Mouse (Mus musculus) CH12.LX (cell line): ENCODE measurements at regions not wholly inside any gene's neighbourhood (a gene's known extent, or its start where the extent isn't known, plus 50 kb on each side); places are given as distances from the start of the nearest gene placed in this dataset.

ENCODE experiments used
- DNase-seq: peaks from one replicate; pipeline ENCODE4 v3.0.0-alpha.2; 2013; ENCODE audit errors: extremely low read depth
- H3K27ac ChIP-seq: 2 replicates; pipeline ENCODE4 v1.5.1; 2012; ENCODE audit warnings: low read depth, mild to moderate bottlenecking, control low read depth, moderate library complexity; ENCODE audit not compliant: insufficient read depth
- H3K27me3 ChIP-seq: replicated peaks from 2 replicates; pipeline ENCODE3; 2012; ENCODE audit warnings: inconsistent platforms
- H3K36me3 ChIP-seq, 2 experiments: replicated peaks in 1 of 2; 2 replicates each; pipeline versions ENCODE3 to v1.6.1; 2012; ENCODE audit warnings: inconsistent platforms in 1 of 2, low read length in 1 of 2, mild to moderate bottlenecking in 1 of 2, mixed read lengths in 1 of 2, moderate library complexity in 1 of 2; ENCODE audit not compliant: control insufficient read depth in 1 of 2, insufficient read depth in 1 of 2
- H3K4me1 ChIP-seq, 2 experiments: 2 replicates each; pipeline ENCODE4 v1.6.1; 2012; ENCODE audit warnings: inconsistent platforms in 1 of 2, moderate library complexity in 1 of 2; ENCODE audit not compliant: insufficient read depth in 2 of 2, control insufficient read depth in 1 of 2
- H3K4me2 ChIP-seq: 2 replicates; pipeline ENCODE4 v1.6.1; 2012; ENCODE audit warnings: low read depth, mild to moderate bottlenecking, control low read depth; ENCODE audit not compliant: poor library complexity, insufficient read depth, severe bottlenecking
- H3K4me3 ChIP-seq, 3 experiments: fragments of 150-350 bp in 1 of 3; sonication (generic) in 1 of 3; replicated peaks in 1 of 3; 2 replicates each; pipeline versions ENCODE3 to v1.5.1; 2011 to 2012; ENCODE audit warnings: low read depth in 2 of 3, low read length in 2 of 3, mild to moderate bottlenecking in 2 of 3, moderate library complexity in 2 of 3, control low read depth in 1 of 3, improper control_type of control experiment in 1 of 3, inconsistent platforms in 1 of 3, mixed read lengths in 1 of 3; ENCODE audit not compliant: poor library complexity in 1 of 3
- H3K79me2 ChIP-seq: replicated peaks from 2 replicates; pipeline ENCODE4 v1.6.1; 2012; ENCODE audit warnings: mild to moderate bottlenecking, moderate library complexity; ENCODE audit not compliant: control insufficient read depth, poor library complexity, insufficient read depth, severe bottlenecking; ENCODE audit errors: extremely low read depth
- H3K9ac ChIP-seq: 2 replicates; pipeline ENCODE4 v1.6.1; 2012; ENCODE audit warnings: low read depth, mild to moderate bottlenecking, control low read depth, moderate library complexity; ENCODE audit not compliant: insufficient read depth
- H3K9me3 ChIP-seq: replicated peaks from 2 replicates; pipeline ENCODE3; 2012; ENCODE audit warnings: low read length, inconsistent platforms, mixed read lengths
- BHLHE40 ChIP-seq: IDR thresholded peaks from 2 replicates; pipeline ENCODE4 v1.6.1; 2011; ENCODE audit warnings: mild to moderate bottlenecking, low read depth, low read length, improper control_type of control experiment
- CHD1 ChIP-seq: IDR thresholded peaks from 2 replicates; pipeline ENCODE4 v1.6.1; 2012; ENCODE audit warnings: low read depth, low read length, improper control_type of control experiment, inconsistent platforms
- E2F4 ChIP-seq: IDR thresholded peaks from 2 replicates; pipeline ENCODE4 v1.6.1; 2011; ENCODE audit warnings: low read depth, low read length, improper control_type of control experiment; ENCODE audit not compliant: insufficient replicate concordance
- ELF1 ChIP-seq: IDR thresholded peaks from 2 replicates; pipeline ENCODE4 v1.6.1; 2014; ENCODE audit warnings: low read depth, mild to moderate bottlenecking, inconsistent platforms, low read length, improper control_type of control experiment
- ETS1 ChIP-seq: conservative IDR thresholded peaks from 2 replicates; pipeline ENCODE4 v1.6.1; 2012; ENCODE audit warnings: low read depth, mild to moderate bottlenecking, inconsistent platforms, low read length, improper control_type of control experiment, moderate library complexity
- IRF4 ChIP-seq: IDR thresholded peaks from 2 replicates; pipeline ENCODE4 v1.6.1; 2014; ENCODE audit warnings: low read depth, mild to moderate bottlenecking, inconsistent platforms, low read length, improper control_type of control experiment
- JUN ChIP-seq: IDR thresholded peaks from 2 replicates; pipeline ENCODE4 v1.6.1; 2011; ENCODE audit warnings: low read depth, mild to moderate bottlenecking, low read length, improper control_type of control experiment, moderate library complexity; ENCODE audit not compliant: insufficient read depth
- JUND ChIP-seq: conservative IDR thresholded peaks from 2 replicates; pipeline ENCODE4 v1.6.1; 2011; ENCODE audit warnings: low read depth, low read length, improper control_type of control experiment
- KAT2A ChIP-seq: IDR thresholded peaks from 2 replicates; pipeline ENCODE4 v1.6.1; 2012; ENCODE audit warnings: low read length, improper control_type of control experiment, inconsistent platforms; ENCODE audit not compliant: insufficient replicate concordance
- MYC ChIP-seq: IDR thresholded peaks from 2 replicates; pipeline ENCODE4 v1.6.1; 2011; ENCODE audit warnings: low read depth, mild to moderate bottlenecking, improper control_type of control experiment, low read length
- NRF1 ChIP-seq: IDR thresholded peaks from 2 replicates; pipeline ENCODE4 v1.6.1; 2014; ENCODE audit warnings: low read depth, mild to moderate bottlenecking, inconsistent platforms, low read length, improper control_type of control experiment, moderate library complexity
- POLR2AphosphoS2 ChIP-seq: IDR thresholded peaks from 2 replicates; pipeline ENCODE4 v1.6.1; 2011; ENCODE audit warnings: low read depth, low read length, improper control_type of control experiment
- TBP ChIP-seq: conservative IDR thresholded peaks from 2 replicates; pipeline ENCODE4 v1.6.1; 2011; ENCODE audit warnings: low read depth, low read length, improper control_type of control experiment
- TCF12 ChIP-seq: IDR thresholded peaks from 2 replicates; pipeline ENCODE4 v1.6.1; 2014; ENCODE audit warnings: low read depth, mild to moderate bottlenecking, inconsistent platforms, low read length, improper control_type of control experiment
- UBTF ChIP-seq: IDR thresholded peaks from 2 replicates; pipeline ENCODE4 v1.6.1; 2012; ENCODE audit warnings: low read depth, mild to moderate bottlenecking, inconsistent platforms, low read length, improper control_type of control experiment, moderate library complexity
- USF1 ChIP-seq: IDR thresholded peaks from 2 replicates; pipeline ENCODE4 v1.6.1; 2014; ENCODE audit warnings: low read depth, mild to moderate bottlenecking, inconsistent platforms, low read length, improper control_type of control experiment
- dilution Hi-C: fragments of 300-500 bp; cut with MboI; formaldehyde crosslinking; loops from 2 replicates; pipeline ENCODE4 v1.14.3; 2020; ENCODE audit warnings: low sequenced_read_pairs; ENCODE audit not compliant: extremely low pct_unique_long_range_greater_than_20kb, extremely low pct_ligation_motif_present
- in situ Hi-C: fragments of 300-500 bp; cut with MboI; formaldehyde crosslinking; loops from 3 replicates; pipeline ENCODE4 v1.14.3; 2019; ENCODE audit warnings: low sequenced_read_pairs, low pct_ligation_motif_present, low pct_unique_long_range_greater_than_20kb, mixed read lengths

DNA sequence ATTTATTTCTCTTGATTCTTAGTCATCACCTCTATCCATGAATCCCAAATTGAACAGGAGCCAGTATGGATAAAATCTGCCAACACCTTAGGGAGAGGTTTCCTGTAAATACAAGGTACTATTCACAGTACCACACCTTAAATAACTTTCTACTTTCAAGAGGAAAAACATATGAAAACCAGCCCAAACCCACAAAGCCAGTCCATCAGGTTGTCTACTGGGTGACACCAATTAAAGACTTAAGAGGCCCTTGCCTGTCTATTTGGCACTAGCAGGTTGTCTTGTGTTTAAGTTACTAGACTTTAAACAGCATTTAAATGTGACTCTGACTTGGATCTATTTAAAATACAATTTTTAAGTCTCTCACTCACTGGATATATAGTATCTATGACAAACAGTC, 177.1 kb upstream of the Ptprz1 start:
- in situ Hi-C loops = no loop called here

GRCm38 (mm10) chr6:22688678-22689126, 186.6 kb upstream of the Ptprz1 start:
- DNase-seq = no peak
- Histone ChIP-seq H3K27ac (no peak overlapping the region), H3K4me1 (no peaks in the 10 kb centered on the region), H3K36me3 (no peaks in the 10 kb centered on the region), H3K4me2 (no peak overlapping the region), H3K27me3 (no peaks in the 10 kb centered on the region), H3K4me3 (no peak overlapping the region), H3K79me2 (no peaks in the 10 kb centered on the region), H3K9ac (no peak overlapping the region), H3K9me3 (peaks cover 3% of the 10 kb centered on the region)
- in situ Hi-C loops = no loop called here
- no peak for TF ChIP-seq MYC
- TF ChIP-seq BHLHE40 = no peak
- no peak for TF ChIP-seq POLR2AphosphoS2
- TF ChIP-seq ETS1 = no peak
- TF ChIP-seq CHD1 = no peak
- TF ChIP-seq UBTF = no peak
- TF ChIP-seq NRF1 = no peak
- no peak for TF ChIP-seq ELF1
- TF ChIP-seq JUND = no peak
- no peak for TF ChIP-seq JUN
- TF ChIP-seq TBP = no peak
- TF ChIP-seq USF1 = no peak
- no peak for TF ChIP-seq IRF4
- TF ChIP-seq TCF12 = no peak
- no peak for TF ChIP-seq E2F4
- dilution Hi-C loops = no loop called here

More for the DNA sequence above, 177.1 kb upstream of the Ptprz1 start:
- Histone ChIP-seq H3K9ac (no peak overlapping the region), H3K27me3 (no peaks in the 10 kb centered on the region), H3K4me3 (no peak overlapping the region), H3K4me2 (no peak overlapping the region), H3K27ac (no peak overlapping the region), H3K79me2 (no peaks in the 10 kb centered on the region), H3K4me1 (no peaks in the 10 kb centered on the region), H3K9me3 (no peaks in the 10 kb centered on the region), H3K36me3 (no peaks in the 10 kb centered on the region)
- dilution Hi-C loops = no loop called here
- TF ChIP-seq KAT2A = no peak
- DNase-seq = no peak
